Mouse (Mus musculus) kidney, embryonic 16.5 days (tissue): ENCODE measurements around the gene Fam57a. TPM values are rescaled to one million over a fixed set of nuclear protein-coding genes. Genes with fewer than 3 reads are reported as not detected.

ENCODE experiments used
- ATAC-seq: fragments of 200-750 bp; cut with Nextera tagmentation; 2 replicates; pipeline ENCODE4 v1.8.0; 2017; ENCODE audit warnings: moderate TSS enrichment; ENCODE audit not compliant: low FRiP score, low TSS enrichment
- H3K27ac ChIP-seq: fragments of 300-500 bp; sonication (generic); 2 replicates; pipeline ENCODE4 v1.5.1; 2014; ENCODE audit warnings: low read length
- H3K27me3 ChIP-seq: fragments of 300-500 bp; sonication (generic); 2 replicates; pipeline ENCODE4 v1.6.1; 2014; ENCODE audit warnings: low read length, control low read depth, mixed read lengths; ENCODE audit not compliant: insufficient read depth
- H3K36me3 ChIP-seq: fragments of 300-500 bp; sonication (generic); 2 replicates; pipeline ENCODE4 v1.6.1; 2014; ENCODE audit warnings: low read length, control low read depth, mixed read lengths; ENCODE audit not compliant: insufficient read depth
- H3K4me1 ChIP-seq: fragments of 300-500 bp; sonication (generic); 2 replicates; pipeline ENCODE4 v1.6.1; 2014; ENCODE audit warnings: low read length, control low read depth, mixed read lengths; ENCODE audit not compliant: insufficient read depth
- H3K4me2 ChIP-seq: fragments of 300-500 bp; sonication (generic); replicated peaks from 2 replicates; pipeline ENCODE4 v1.6.1; 2014; ENCODE audit warnings: low read depth, low read length
- H3K4me3 ChIP-seq: fragments of 300-500 bp; sonication (generic); 2 replicates; pipeline ENCODE4 v1.5.1; 2014; ENCODE audit warnings: mild to moderate bottlenecking, low read length
- H3K9ac ChIP-seq: fragments of 300-500 bp; sonication (generic); replicated peaks from 2 replicates; pipeline ENCODE4 v1.6.1; 2014; ENCODE audit warnings: low read length
- H3K9me3 ChIP-seq: fragments of 300-500 bp; sonication (generic); 2 replicates; pipeline ENCODE4 v1.6.1; 2016; ENCODE audit warnings: low read length, control low read depth
- WGBS: fragments of 180-500 bp; shearing (Covaris S2); extraction: QIAGEN DNeasy Blood & Tissue Kit; methylation state at CpG from one replicate; pipeline ENCODE4 v1.1.7; 2014; 5-methylcytosine and 5-hydroxymethylcytosine counted together
- polyA plus RNA-seq: library from polyadenylated mRNA; unstranded; fragments of >200 nt; fragmentation: Nextera tagmentation; extraction: Ambion mirVana; gene quantifications from 2 replicates; pipeline ENCODE4 v1.2.1, GENCODE M21; 2015

Fam57a gene
- polyA plus RNA-seq, 1 experiment from 2014 or later = 27.0 TPM

- Histone ChIP-seq H3K36me3 (0 out of 2 replicates have a peak, but pooled peaks cover under 1% of the 10 kb centered on the region), H3K9ac (peak overlapping the region; percentile 78), H3K9me3 (no peaks in the 10 kb centered on the region), H3K27ac (peak overlapping the region; percentile 50; the same call in 1 of the 2 replicates), H3K4me3 (peak overlapping the region; percentile 77), H3K4me2 (peak overlapping the region; percentile 83), H3K27me3 (no peaks in the 10 kb centered on the region), H3K4me1 (peaks cover 7% of the 10 kb centered on the region)
- peak; percentile 90 for ATAC-seq
- under 1% methylated on average over 28 of the region's 28 CpGs for WGBS
These were observed 561 bp upstream of the Fam57a start for GRCm38 (mm10) chr11:76178726-76179494.

GRCm38 (mm10) chr11:76180146-76180540 lies 672 bp downstream of the Fam57a start:
- Histone ChIP-seq H3K9me3 (no peaks in the 10 kb centered on the region), H3K27me3 (no peaks in the 10 kb centered on the region), H3K36me3 (no peaks in the 10 kb centered on the region), H3K4me2 (peak overlapping the region; percentile 83), H3K4me3 (peak overlapping the region; percentile 77), H3K9ac (peak overlapping the region; percentile 78), H3K4me1 (peaks cover 7% of the 10 kb centered on the region), H3K27ac (no peak overlapping the region)
- ATAC-seq = no peak
- WGBS = 20% methylated on average over 7 of the region's 7 CpGs

- H3K4me1 ChIP-seq = peaks cover under 1% of the 10 kb centered on the region
- H3K9ac ChIP-seq = no peak overlapping the region
- no peaks in the 10 kb centered on the region for H3K36me3 ChIP-seq
- no peak overlapping the region for H3K4me2 ChIP-seq
- H3K27me3 ChIP-seq = no peaks in the 10 kb centered on the region
- H3K9me3 ChIP-seq = no peaks in the 10 kb centered on the region
- ATAC-seq = no peak
- no peak overlapping the region for H3K27ac ChIP-seq
- no peak overlapping the region for H3K4me3 ChIP-seq
- 80% methylated on average over 4 of the region's 4 CpGs for WGBS
These were observed 4.3 kb downstream of the Fam57a start for GRCm38 (mm10) chr11:76183745-76184144.

GRCm38 (mm10) chr11:76186908-76187307 lies 7.4 kb downstream of the Fam57a start:
- H3K27me3 ChIP-seq = no peaks in the 10 kb centered on the region
- ATAC-seq = no peak

GRCm38 (mm10) chr11:76196275-76196976 lies 17.0 kb downstream of the Fam57a start:
- Histone ChIP-seq H3K9ac (no peak overlapping the region), H3K4me1 (peaks cover 6% of the 10 kb centered on the region), H3K27ac (no peak overlapping the region), H3K4me3 (no peak overlapping the region), H3K9me3 (no peaks in the 10 kb centered on the region), H3K36me3 (no peaks in the 10 kb centered on the region), H3K4me2 (no peak overlapping the region), H3K27me3 (0 out of 2 replicates have a peak, but pooled peaks cover 3% of the 10 kb centered on the region)
- ATAC-seq = no peak
- 55% methylated on average over 8 of the region's 8 CpGs for WGBS

More at GRCm38 (mm10) chr11:76186908-76187307, 7.4 kb downstream of the Fam57a start:
- H3K36me3 ChIP-seq = no peaks in the 10 kb centered on the region
- H3K9ac ChIP-seq = no peak overlapping the region
- WGBS = 84% methylated on average over 6 of the region's 6 CpGs
- no peak overlapping the region for H3K4me2 ChIP-seq
- H3K4me3 ChIP-seq = no peak overlapping the region
- H3K27ac ChIP-seq = no peak overlapping the region
- no peaks in the 10 kb centered on the region for H3K9me3 ChIP-seq
- H3K4me1 ChIP-seq = no peaks in the 10 kb centered on the region

- Histone ChIP-seq H3K4me3 (no peak overlapping the region), H3K27ac (no peak overlapping the region), H3K4me2 (no peak overlapping the region; the same call in 1 of the 2 replicates), H3K9me3 (no peaks in the 10 kb centered on the region), H3K9ac (no peak overlapping the region), H3K36me3 (no peaks in the 10 kb centered on the region), H3K4me1 (peaks cover 7% of the 10 kb centered on the region), H3K27me3 (0 out of 2 replicates have a peak, but pooled peaks cover 3% of the 10 kb centered on the region)
- ATAC-seq = no peak
- WGBS = 47% methylated on average over 8 of the region's 8 CpGs
These were observed 17.6 kb downstream of the Fam57a start for GRCm38 (mm10) chr11:76196977-76197469.

GRCm38 (mm10) chr11:76201761-76202674 lies 22.5 kb downstream of the Fam57a start:
- Histone ChIP-seq H3K4me1 (peaks cover 12% of the 10 kb centered on the region), H3K4me2 (peak overlapping the region; percentile 96), H3K36me3 (no peaks in the 10 kb centered on the region; the same call in 1 of the 2 replicates), H3K9ac (peak overlapping the region; percentile 83), H3K4me3 (peak overlapping the region; percentile 80), H3K27ac (no peak overlapping the region), H3K9me3 (no peaks in the 10 kb centered on the region), H3K27me3 (0 out of 2 replicates have a peak, but pooled peaks cover 3% of the 10 kb centered on the region)
- under 1% methylated on average over 78 of the region's 90 CpGs for WGBS
- ATAC-seq = peak; percentile 96

- Histone ChIP-seq H3K4me2 (no peak overlapping the region), H3K4me3 (no peak overlapping the region), H3K4me1 (peaks cover 7% of the 10 kb centered on the region), H3K36me3 (peaks cover 11% of the 10 kb centered on the region), H3K27ac (no peak overlapping the region), H3K9ac (no peak overlapping the region), H3K9me3 (no peaks in the 10 kb centered on the region), H3K27me3 (no peaks in the 10 kb centered on the region)
- 86% methylated on average over 5 of the region's 5 CpGs for WGBS
- no peak for ATAC-seq
These were observed 27.3 kb downstream of the Fam57a start for GRCm38 (mm10) chr11:76206793-76207192.
